Mouse (Mus musculus) cortical plate, adult 2 months (tissue): ENCODE measurements at regions not wholly inside any gene's neighbourhood (a gene's known extent, or its start where the extent isn't known, plus 50 kb on each side); places are given as distances from the start of the nearest gene placed in this dataset.

Source experiments
- CTCF ChIP-seq: fragments of 200-500 bp; IDR thresholded peaks from 2 replicates; pipeline ENCODE4 v1.5.1; 2011; ENCODE audit warnings: mild to moderate bottlenecking, control low read depth, low read length; ENCODE audit not compliant: insufficient read depth; ENCODE audit errors: extremely low read depth
- POLR2A ChIP-seq: fragments of 200-500 bp; IDR thresholded peaks from 2 replicates; pipeline ENCODE4 v1.6.1; 2011; ENCODE audit warnings: mild to moderate bottlenecking, low read length, control low read depth; ENCODE audit not compliant: insufficient read depth; ENCODE audit errors: extremely low read depth

GRCm38 (mm10) chr2:166331192-166331591, 175.7 kb upstream of the Sulf2 start:
- TF ChIP-seq POLR2A (no peak), CTCF (no peak)
